8 mouse cellular contexts compared by ENCODE assay signal in the genomic region with DNA sequence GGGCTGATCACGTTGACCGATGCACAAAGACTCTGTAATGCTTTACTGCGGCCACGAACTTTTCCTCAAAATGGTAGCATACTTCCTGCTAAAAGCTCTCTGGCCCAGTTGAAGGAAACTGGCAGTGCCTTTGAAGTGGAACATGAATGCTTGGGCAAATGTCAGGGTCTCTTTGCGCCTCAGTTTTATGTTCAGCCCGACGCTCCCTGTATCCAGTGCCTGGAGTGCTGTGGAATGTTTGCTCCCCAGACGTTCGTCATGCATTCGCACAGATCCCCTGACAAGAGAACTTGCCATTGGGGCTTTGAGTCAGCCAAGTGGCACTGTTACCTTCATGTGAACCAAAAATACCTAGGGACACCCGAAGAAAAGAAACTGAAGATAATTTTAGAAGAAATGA. TPM values are rescaled to one million over a fixed set of nuclear protein-coding genes. Genes with fewer than 3 reads are reported as not detected.
DNase-seq lines count a peak whose midpoint lies in the region; ATAC-seq and TF ChIP-seq lines count a peak whose summit lies in the region.
"Had no signal": no experiment of that assay in that cellular context is flagged by ENCODE, and none has a peak within 500 bp of the region (broad histone marks: within the 10 kb centered on the region; RNA-seq: fewer than 3 reads in every experiment).

No protein-coding gene starts in this region.

- no peaks in the 10 kb centered on the region for H3K27me3 ChIP-seq in liver, embryonic 11.5 days (replicated peaks; ENCODE audit: control insufficient read depth, insufficient read depth, low read length)
- H3K27me3 ChIP-seq in liver, postnatal 0 days (ENCODE audit: insufficient read depth, low read length) = no peaks in the 10 kb centered on the region
- H3K27me3 ChIP-seq in embryonic facial prominence, embryonic 13.5 days = no peaks in the 10 kb centered on the region
- H3K27me3 ChIP-seq in hindbrain, embryonic 14.5 days (ENCODE audit: control insufficient read depth, insufficient read depth, low read length) = no peaks in the 10 kb centered on the region
- H3K27me3 ChIP-seq in neural tube, embryonic 12.5 days (replicated peaks) = no peaks in the 10 kb centered on the region

- peaks cover 12% of the 10 kb centered on the region; the same call in 1 of the 2 replicates for H3K4me1 ChIP-seq in liver, embryonic 11.5 days (replicated peaks; ENCODE audit: control insufficient read depth, insufficient read depth, low read length)
- peaks cover 20% of the 10 kb centered on the region for H3K4me1 ChIP-seq in liver, postnatal 0 days (ENCODE audit: insufficient read depth)
- H3K4me1 ChIP-seq in embryonic facial prominence, embryonic 13.5 days = peaks cover 39% of the 10 kb centered on the region
- peaks cover 47% of the 10 kb centered on the region for H3K4me1 ChIP-seq in hindbrain, embryonic 14.5 days (replicated peaks; ENCODE audit: control insufficient read depth, insufficient read depth, low read length)
- H3K4me1 ChIP-seq in neural tube, embryonic 12.5 days = peaks cover 36% of the 10 kb centered on the region

- DNase-seq in liver, embryonic 11.5 days (ENCODE audit: low spot score) = no peak
- DNase-seq in liver, postnatal 0 days = no peak
- DNase-seq in hindbrain, embryonic 14.5 days (ENCODE audit: low spot score) = no peak
- DNase-seq: thymus, postnatal 36 days had no signal

- H3K4me3 ChIP-seq in liver, embryonic 11.5 days (ENCODE audit: low read depth, low read length) = no peak overlapping the region
- H3K4me3 ChIP-seq in liver, postnatal 0 days (ENCODE audit: low read depth, low read length) = no peak overlapping the region
- peak overlapping the region; percentile 2; the same call in 1 of the 2 replicates for H3K4me3 ChIP-seq in embryonic facial prominence, embryonic 13.5 days
- H3K4me3 ChIP-seq in hindbrain, embryonic 14.5 days (replicated peaks; ENCODE audit: low read length) = peak overlapping the region; percentile 11
- peak overlapping the region; percentile 18 for H3K4me3 ChIP-seq in neural tube, embryonic 12.5 days

- ATAC-seq in liver, embryonic 11.5 days (replicated peaks; ENCODE audit: low FRiP score) = no peak
- ATAC-seq in liver, postnatal 0 days = no peak
- ATAC-seq in embryonic facial prominence, embryonic 13.5 days (ENCODE audit: insufficient number of reproducible peaks, insufficient read depth, low FRiP score, low TSS enrichment, low read depth) = no peak
- ATAC-seq in hindbrain, embryonic 14.5 days (ENCODE audit: low FRiP score) = no peak
- no peak for ATAC-seq in neural tube, embryonic 12.5 days (ENCODE audit: low FRiP score, low read depth)
- ATAC-seq in erythroblast, adult 5-6 weeks (replicated peaks; ENCODE audit: low FRiP score, poor library complexity, severe bottlenecking) = no peak
- no peak for ATAC-seq in granulocyte monocyte progenitor cell, adult 5-6 weeks (replicated peaks; ENCODE audit: poor library complexity, severe bottlenecking)

- no peaks in the 10 kb centered on the region for H3K9me3 ChIP-seq in liver, embryonic 11.5 days (ENCODE audit: control insufficient read depth, low read length)
- H3K9me3 ChIP-seq in liver, postnatal 0 days (ENCODE audit: low read length) = no peaks in the 10 kb centered on the region
- H3K9me3 ChIP-seq in embryonic facial prominence, embryonic 13.5 days = no peaks in the 10 kb centered on the region
- no peaks in the 10 kb centered on the region for H3K9me3 ChIP-seq in hindbrain, embryonic 14.5 days (ENCODE audit: control insufficient read depth, low read length)
- H3K9me3 ChIP-seq in neural tube, embryonic 12.5 days = no peaks in the 10 kb centered on the region

- no peak overlapping the region for H3K9ac ChIP-seq in liver, embryonic 11.5 days (ENCODE audit: low read depth, low read length)
- H3K9ac ChIP-seq in liver, postnatal 0 days (replicated peaks) = no peak overlapping the region
- H3K9ac ChIP-seq in embryonic facial prominence, embryonic 13.5 days = no peak overlapping the region
- H3K9ac ChIP-seq in hindbrain, embryonic 14.5 days = no peak overlapping the region
- H3K9ac ChIP-seq in neural tube, embryonic 12.5 days = peak overlapping the region; percentile 35

- 67% methylated on average over 11 of the region's 11 CpGs for WGBS in liver, embryonic 11.5 days
- 81% methylated on average over 11 of the region's 11 CpGs for WGBS in liver, postnatal 0 days (ENCODE audit: insufficient replicate concordance)
- WGBS in embryonic facial prominence, embryonic 13.5 days = 70% methylated on average over 11 of the region's 11 CpGs
- WGBS in hindbrain, embryonic 14.5 days = 59% methylated on average over 11 of the region's 11 CpGs
- WGBS in neural tube, embryonic 12.5 days = 51% methylated on average over 11 of the region's 11 CpGs

- 0 out of 2 replicates have a peak overlapping the region, but pooled peaks have one; percentile 8 for H3K4me2 ChIP-seq in liver, embryonic 11.5 days
- H3K4me2 ChIP-seq in liver, postnatal 0 days (ENCODE audit: low read depth, low read length) = no peak overlapping the region; the same call in 1 of the 2 replicates
- peak overlapping the region; percentile 32 for H3K4me2 ChIP-seq in embryonic facial prominence, embryonic 13.5 days
- H3K4me2 ChIP-seq in hindbrain, embryonic 14.5 days (replicated peaks) = peak overlapping the region; percentile 46
- H3K4me2 ChIP-seq in neural tube, embryonic 12.5 days (replicated peaks) = peak overlapping the region; percentile 62

- H3K36me3 ChIP-seq in liver, embryonic 11.5 days (ENCODE audit: control insufficient read depth, insufficient read depth, low read length) = no peaks in the 10 kb centered on the region
- H3K36me3 ChIP-seq in liver, postnatal 0 days (replicated peaks; ENCODE audit: insufficient read depth, low read length) = no peaks in the 10 kb centered on the region
- peaks cover 4% of the 10 kb centered on the region; the same call in 1 of the 2 replicates for H3K36me3 ChIP-seq in embryonic facial prominence, embryonic 13.5 days
- H3K36me3 ChIP-seq in hindbrain, embryonic 14.5 days (replicated peaks; ENCODE audit: control insufficient read depth, insufficient read depth) = peaks cover 4% of the 10 kb centered on the region; the same call in 1 of the 2 replicates
- 0 out of 2 replicates have a peak, but pooled peaks cover 3% of the 10 kb centered on the region for H3K36me3 ChIP-seq in neural tube, embryonic 12.5 days

- TF ChIP-seq EP300 in liver, postnatal 0 days (IDR thresholded peaks at IDR 0.05; ENCODE audit: low read depth) = no peak

- H3K27ac ChIP-seq in liver, embryonic 11.5 days (ENCODE audit: low read depth, low read length) = no peak overlapping the region
- no peak overlapping the region for H3K27ac ChIP-seq in liver, postnatal 0 days (ENCODE audit: low read depth)
- H3K27ac ChIP-seq in embryonic facial prominence, embryonic 13.5 days = no peak overlapping the region
- no peak overlapping the region for H3K27ac ChIP-seq in hindbrain, embryonic 14.5 days
- no peak overlapping the region for H3K27ac ChIP-seq in neural tube, embryonic 12.5 days

- TF ChIP-seq CTCF in liver, postnatal 0 days (IDR thresholded peaks at IDR 0.05; ENCODE audit: low read depth) = no peak

RNA-seq across cellular contexts. Expression of gene Skil, which starts 3.1 kb away (rescaled TPM):
- 14.2 and 16.6 TPM in 2 replicates for polyA plus RNA-seq in liver, embryonic 11.5 days (2014; fragmentation: Nextera tagmentation; extraction: Ambion mirVana)
- 7.3 and 8.2 TPM in 2 replicates for polyA plus RNA-seq in liver, postnatal 0 days (2015; fragmentation: Nextera tagmentation; extraction: Ambion mirVana)
- 18.4 and 23.6 TPM in 2 replicates for polyA plus RNA-seq in embryonic facial prominence, embryonic 13.5 days (2015; fragmentation: Nextera tagmentation; extraction: Ambion mirVana)
- polyA plus RNA-seq in hindbrain, embryonic 14.5 days (2014; fragmentation: Nextera tagmentation; extraction: Ambion mirVana) = 34.4 and 36.5 TPM in 2 replicates
- 51.6 and 54.4 TPM in 2 replicates for polyA plus RNA-seq in neural tube, embryonic 12.5 days (2016; fragmentation: Nextera tagmentation; extraction: Ambion mirVana)
- total RNA-seq in erythroblast, adult 5-6 weeks (2015; ENCODE audit: low replicate concordance) = 2.3 and 3.5 TPM in 2 replicates
- 5.3 and 6.8 TPM in 2 replicates for total RNA-seq in erythroblast, adult 5-6 weeks (2017; ENCODE audit: low replicate concordance)
- 5.0 and 7.4 TPM in 2 replicates for total RNA-seq in granulocyte monocyte progenitor cell, adult 5-6 weeks (2014; fragmentation: Nextera tagmentation)
- 9.2 and 10.5 TPM in 2 replicates for total RNA-seq in granulocyte monocyte progenitor cell, adult 5-6 weeks (2017)

RNA-seq across cellular contexts. Expression of gene Cldn11, which starts 51.7 kb away (rescaled TPM):
- 0.56 and 0.89 TPM in 2 replicates for polyA plus RNA-seq in liver, embryonic 11.5 days (2014; fragmentation: Nextera tagmentation; extraction: Ambion mirVana)
- polyA plus RNA-seq in liver, postnatal 0 days (2015; fragmentation: Nextera tagmentation; extraction: Ambion mirVana) = 0.11 and 0.17 TPM in 2 replicates
- polyA plus RNA-seq in embryonic facial prominence, embryonic 13.5 days (2015; fragmentation: Nextera tagmentation; extraction: Ambion mirVana) = 18.1 and 23.7 TPM in 2 replicates
- 40.3 and 44.9 TPM in 2 replicates for polyA plus RNA-seq in hindbrain, embryonic 14.5 days (2014; fragmentation: Nextera tagmentation; extraction: Ambion mirVana)
- 40.2 TPM in 2 replicates for polyA plus RNA-seq in neural tube, embryonic 12.5 days (2016; fragmentation: Nextera tagmentation; extraction: Ambion mirVana)
- not detected in 2 replicates for total RNA-seq in erythroblast, adult 5-6 weeks (2015; ENCODE audit: low replicate concordance)
- total RNA-seq in erythroblast, adult 5-6 weeks (2017; ENCODE audit: low replicate concordance) = not detected in 2 replicates
- total RNA-seq in granulocyte monocyte progenitor cell, adult 5-6 weeks (2014; fragmentation: Nextera tagmentation) = not detected in 2 replicates
- total RNA-seq in granulocyte monocyte progenitor cell, adult 5-6 weeks (2017) = not detected in 2 replicates

Comparison
In these comparisons a context has a peak if more than half of its experiments do, and no peak if none do; other contexts are left out.
1. H3K4me3 ChIP-seq: peak in embryonic facial prominence, embryonic 13.5 days (single experiment), hindbrain, embryonic 14.5 days (single experiment) and neural tube, embryonic 12.5 days (single experiment); none in liver, embryonic 11.5 days (single experiment) and liver, postnatal 0 days (single experiment).
2. RNA of gene Cldn11, which starts 51.7 kb away (polyA plus RNA-seq): 40.3 to 44.9 TPM in hindbrain, embryonic 14.5 days, 40.2 TPM in neural tube, embryonic 12.5 days and 18.1 to 23.7 TPM in embryonic facial prominence, embryonic 13.5 days; 0.56 to 0.89 TPM in liver, embryonic 11.5 days and 0.11 to 0.17 TPM in liver, postnatal 0 days; every median in the first group is over 10 times any median in the second.